Mouse (Mus musculus): ENCODE data around the gene Pla1a. TPM values are rescaled to one million over a fixed set of nuclear protein-coding genes. Genes with fewer than 3 reads are reported as not detected.

Gene Pla1a
- total RNA-seq, 4 experiments from 2014 or later = 12.0 to 56.7 (median 30.9) TPM

- no peak for DNase-seq
These were observed 47.2 kb downstream of the Pla1a start for GRCm38 (mm10) chr16:38385700-38386099.

- DNase-seq = no peak
These were observed 47.7 kb downstream of the Pla1a start for GRCm38 (mm10) chr16:38385184-38385634.

GRCm38 (mm10) chr16:38383683-38384082 is 49.3 kb downstream of the Pla1a start:
- no peak for DNase-seq

GRCm38 (mm10) chr16:38379926-38380325 is 53.0 kb downstream of the Pla1a start:
- no peak for DNase-seq

- no peak for DNase-seq
These were observed 53.5 kb downstream of the Pla1a start for GRCm38 (mm10) chr16:38379493-38379892.

- DNase-seq = no peak
These were observed 53.9 kb downstream of the Pla1a start for GRCm38 (mm10) chr16:38379088-38379487.

GRCm38 (mm10) chr16:38378591-38378990 is 54.4 kb downstream of the Pla1a start:
- no peak for DNase-seq

- no peak for DNase-seq
These were observed 55.4 kb downstream of the Pla1a start for GRCm38 (mm10) chr16:38377546-38377945.

GRCm38 (mm10) chr16:38376841-38377249 is 56.1 kb downstream of the Pla1a start:
- no peak for DNase-seq

GRCm38 (mm10) chr16:38376163-38376840 is 56.6 kb downstream of the Pla1a start:
- no peak for DNase-seq

- no peak for DNase-seq
These were observed 57.8 kb downstream of the Pla1a start for GRCm38 (mm10) chr16:38375182-38375581.

GRCm38 (mm10) chr16:38374379-38375140 is 58.4 kb downstream of the Pla1a start:
- no peak for DNase-seq

GRCm38 (mm10) chr16:38373941-38374340 is 59.0 kb downstream of the Pla1a start:
- DNase-seq = no peak

GRCm38 (mm10) chr16:38373439-38373838 is 59.5 kb downstream of the Pla1a start:
- no peak for DNase-seq

GRCm38 (mm10) chr16:38372876-38373275 is 60.1 kb downstream of the Pla1a start:
- no peak for DNase-seq

GRCm38 (mm10) chr16:38371705-38372296 is 61.1 kb downstream of the Pla1a start:
- DNase-seq = no peak

- no peak for DNase-seq
These were observed 62.1 kb downstream of the Pla1a start for GRCm38 (mm10) chr16:38370633-38371374.

- DNase-seq = no peak
These were observed 62.9 kb downstream of the Pla1a start for GRCm38 (mm10) chr16:38369992-38370484.

GRCm38 (mm10) chr16:38369431-38369830 is 63.5 kb downstream of the Pla1a start:
- DNase-seq = no peak

- no peak for DNase-seq
These were observed 63.9 kb downstream of the Pla1a start for GRCm38 (mm10) chr16:38369000-38369399.

- no peak for DNase-seq
These were observed 64.6 kb downstream of the Pla1a start for GRCm38 (mm10) chr16:38368336-38368735.

- no peak for DNase-seq
These were observed 66.7 kb downstream of the Pla1a start for GRCm38 (mm10) chr16:38366231-38366630.

- DNase-seq = no peak
These were observed 67.6 kb downstream of the Pla1a start for GRCm38 (mm10) chr16:38365390-38365789.

All from adrenal gland, adult 8-10 months (tissue).